Mouse (Mus musculus) stomach, embryonic 16.5 days (tissue): Measurements from ENCODE around the gene Dhtkd1. TPM values are rescaled to one million over a fixed set of nuclear protein-coding genes. Genes with fewer than 3 reads are reported as not detected.

Source experiments
- ATAC-seq: fragments of 200-750 bp; cut with Nextera tagmentation; 2 replicates; pipeline ENCODE4 v1.8.0; 2017; ENCODE audit warnings: moderate number of reproducible peaks, moderate TSS enrichment; ENCODE audit not compliant: insufficient read depth, low FRiP score
- H3K27ac ChIP-seq: fragments of 300-500 bp; sonication (generic); 2 replicates; pipeline ENCODE4 v1.5.1; 2014; ENCODE audit warnings: low read length
- H3K27me3 ChIP-seq: fragments of 300-500 bp; sonication (generic); 2 replicates; pipeline ENCODE4 v1.6.1; 2014; ENCODE audit warnings: low read length, control low read depth, mixed read lengths; ENCODE audit not compliant: control insufficient read depth, insufficient read depth
- H3K36me3 ChIP-seq: fragments of 300-500 bp; sonication (generic); 2 replicates; pipeline ENCODE4 v1.6.1; 2014; ENCODE audit warnings: low read length; ENCODE audit not compliant: control insufficient read depth, insufficient read depth
- H3K4me1 ChIP-seq: fragments of 300-500 bp; sonication (generic); 2 replicates; pipeline ENCODE4 v1.6.1; 2014; ENCODE audit warnings: low read length, control low read depth, mixed read lengths; ENCODE audit not compliant: control insufficient read depth, insufficient read depth
- H3K4me2 ChIP-seq: fragments of 300-500 bp; sonication (generic); 2 replicates; pipeline ENCODE4 v1.6.1; 2014; ENCODE audit warnings: low read depth, low read length, mixed read lengths
- H3K4me3 ChIP-seq: fragments of 300-500 bp; sonication (generic); replicated peaks from 2 replicates; pipeline ENCODE4 v1.5.1; 2014; ENCODE audit warnings: mild to moderate bottlenecking, low read length
- H3K9ac ChIP-seq: fragments of 300-500 bp; sonication (generic); 2 replicates; pipeline ENCODE4 v1.6.1; 2014; ENCODE audit warnings: low read length
- H3K9me3 ChIP-seq: fragments of 300-500 bp; sonication (generic); replicated peaks from 2 replicates; pipeline ENCODE4 v1.6.1; 2016; ENCODE audit warnings: low read length, control low read depth; ENCODE audit not compliant: control insufficient read depth
- WGBS: fragments of 180-500 bp; shearing (Covaris S2); extraction: QIAGEN DNeasy Blood & Tissue Kit; methylation state at CpG from one replicate; pipeline ENCODE4 v1.1.7; 2014; 5-methylcytosine and 5-hydroxymethylcytosine counted together
- polyA plus RNA-seq: library from polyadenylated mRNA; unstranded; fragments of >200 nt; fragmentation: Nextera tagmentation; extraction: Ambion mirVana; gene quantifications from 2 replicates; pipeline ENCODE4 v1.2.1, GENCODE M21; 2015

Dhtkd1 gene
- polyA plus RNA-seq, 1 experiment from 2014 or later = 3.4 TPM

DNA sequence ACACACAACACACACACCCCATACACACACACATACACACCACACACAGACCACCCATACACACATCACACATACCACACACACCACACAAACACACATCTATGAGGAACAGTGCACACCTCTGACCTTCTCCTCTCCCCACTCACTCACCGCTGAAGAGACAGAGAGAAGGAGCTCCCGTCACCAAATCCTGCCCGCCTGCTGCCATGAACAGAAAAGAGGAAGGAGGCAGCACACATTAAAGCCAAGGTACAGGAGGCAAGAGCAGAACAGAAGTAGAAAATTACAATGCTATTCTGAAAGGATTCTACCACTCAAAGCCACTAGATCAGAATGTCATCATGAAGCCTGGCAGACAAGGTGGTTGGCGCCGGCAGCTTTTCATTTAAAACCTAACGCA, 19.8 kb downstream of the Dhtkd1 start:
- Histone ChIP-seq H3K27ac (no peak overlapping the region), H3K9me3 (no peaks in the 10 kb centered on the region), H3K9ac (no peak overlapping the region), H3K4me3 (no peak overlapping the region), H3K4me1 (no peaks in the 10 kb centered on the region), H3K4me2 (no peak overlapping the region), H3K36me3 (no peaks in the 10 kb centered on the region), H3K27me3 (no peaks in the 10 kb centered on the region)
- 94% methylated on average over 6 of the region's 6 CpGs for WGBS
- no peak for ATAC-seq

DNA sequence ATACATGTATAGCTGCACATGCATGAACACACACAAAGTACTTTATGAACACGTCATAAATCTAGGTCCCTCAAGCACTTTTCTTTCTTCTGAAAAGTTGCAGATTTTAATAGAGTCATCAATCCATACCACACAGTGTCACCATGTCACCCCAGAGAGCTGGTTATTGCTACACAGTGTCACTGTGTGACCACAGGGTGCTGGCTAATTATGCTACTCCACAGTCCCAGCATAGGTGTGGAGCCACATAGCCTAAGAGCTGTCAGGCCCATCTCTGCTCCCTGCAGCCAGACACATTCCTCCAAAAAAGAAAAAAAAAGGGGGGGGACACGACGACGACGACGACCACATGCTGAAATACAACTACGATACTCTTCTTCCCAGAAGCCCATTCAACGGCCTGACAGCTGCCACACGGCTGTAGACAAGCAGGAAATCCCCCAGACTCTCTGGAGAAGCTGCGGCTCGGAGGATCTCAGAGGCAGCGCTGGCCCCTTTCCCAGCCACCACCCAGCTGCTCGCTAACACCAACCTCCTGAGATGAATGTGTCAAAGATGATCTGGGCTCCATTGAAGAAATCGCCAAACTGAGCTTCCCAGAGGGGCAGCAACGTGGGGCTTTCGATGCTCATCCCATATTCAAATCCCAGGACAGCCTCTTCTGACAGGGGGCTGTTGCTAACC, 31.2 kb downstream of the Dhtkd1 start:
- H3K4me2 ChIP-seq = 0 out of 2 replicates have a peak overlapping the region, but pooled peaks have one; percentile 3
- H3K27ac ChIP-seq = no peak overlapping the region
- 60% methylated on average over 16 of the region's 16 CpGs for WGBS
- H3K27me3 ChIP-seq = no peaks in the 10 kb centered on the region
- H3K36me3 ChIP-seq = no peaks in the 10 kb centered on the region
- H3K9ac ChIP-seq = peak overlapping the region; percentile 38; the same call in 1 of the 2 replicates
- H3K4me3 ChIP-seq = no peak overlapping the region
- no peaks in the 10 kb centered on the region for H3K4me1 ChIP-seq
- no peaks in the 10 kb centered on the region for H3K9me3 ChIP-seq
- ATAC-seq = no peak

DNA sequence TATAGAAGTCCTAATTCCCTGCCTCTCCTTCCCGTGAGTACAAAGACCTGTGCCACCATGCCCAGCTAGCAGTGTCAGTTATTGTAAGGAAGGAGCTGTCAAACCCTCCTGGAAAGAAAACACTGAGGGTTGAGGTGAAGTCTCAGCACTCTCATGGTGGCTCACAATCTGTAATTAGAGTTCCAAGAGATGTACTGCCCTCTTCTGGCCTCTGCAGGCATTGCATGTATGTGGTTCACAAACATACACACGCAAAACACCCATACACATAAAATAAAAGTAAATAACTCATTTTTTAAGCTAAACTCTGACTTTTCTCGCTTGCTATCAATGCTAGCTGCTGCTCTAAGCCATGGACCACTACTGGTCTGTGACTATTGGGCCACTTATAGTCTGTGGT, 36.0 kb downstream of the Dhtkd1 start:
- Histone ChIP-seq H3K4me3 (no peak overlapping the region), H3K4me2 (no peak overlapping the region), H3K4me1 (no peaks in the 10 kb centered on the region), H3K27ac (no peak overlapping the region), H3K9me3 (no peaks in the 10 kb centered on the region), H3K36me3 (0 out of 2 replicates have a peak, but pooled peaks cover 2% of the 10 kb centered on the region), H3K9ac (no peak overlapping the region), H3K27me3 (no peaks in the 10 kb centered on the region)
- no peak for ATAC-seq
- 67% methylated on average over 3 of the region's 3 CpGs for WGBS

DNA sequence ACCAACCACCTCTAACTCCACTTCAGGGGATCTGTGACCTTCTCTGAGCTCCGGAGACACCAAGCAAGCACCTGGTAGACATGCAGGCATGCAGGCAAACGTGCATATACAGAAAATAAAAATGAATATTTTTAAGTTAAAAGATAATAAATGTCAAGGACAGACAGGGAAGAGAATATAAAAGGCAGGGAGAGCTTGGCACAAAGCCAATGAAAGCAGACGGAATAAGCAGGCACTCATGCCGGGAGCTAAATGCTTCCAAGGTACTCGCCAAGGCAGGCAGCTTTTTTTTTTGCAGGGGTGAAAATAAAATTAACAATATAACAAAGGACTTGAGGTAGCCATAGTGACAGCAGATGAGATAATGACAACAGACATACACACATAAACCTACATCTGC, 36.5 kb downstream of the Dhtkd1 start:
- WGBS = 35% methylated on average over 5 of the region's 5 CpGs
- Histone ChIP-seq H3K27me3 (no peaks in the 10 kb centered on the region), H3K4me2 (no peak overlapping the region), H3K27ac (no peak overlapping the region), H3K9ac (no peak overlapping the region), H3K4me1 (no peaks in the 10 kb centered on the region), H3K9me3 (no peaks in the 10 kb centered on the region), H3K36me3 (0 out of 2 replicates have a peak, but pooled peaks cover 2% of the 10 kb centered on the region), H3K4me3 (no peak overlapping the region)
- ATAC-seq = no peak

DNA sequence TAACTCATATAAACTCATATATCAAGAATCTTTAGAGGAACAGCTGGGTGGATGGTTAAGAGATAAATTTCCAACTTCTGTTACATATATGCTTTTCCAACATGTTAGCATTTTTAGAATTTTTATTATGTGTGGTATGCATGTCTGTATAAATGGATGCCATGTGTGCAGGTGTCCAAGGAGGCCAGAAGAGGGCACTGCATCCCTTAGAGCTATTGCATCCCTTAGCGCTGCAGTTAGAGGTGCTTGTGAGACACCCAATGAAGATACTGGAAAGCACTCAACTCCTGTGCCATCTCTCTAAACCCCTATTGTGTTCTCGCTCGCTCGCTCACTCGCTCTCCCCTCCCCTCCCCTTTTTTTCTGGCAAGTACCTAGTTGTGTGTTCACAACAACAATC, 42.4 kb downstream of the Dhtkd1 start:
- no peak for ATAC-seq

DNA sequence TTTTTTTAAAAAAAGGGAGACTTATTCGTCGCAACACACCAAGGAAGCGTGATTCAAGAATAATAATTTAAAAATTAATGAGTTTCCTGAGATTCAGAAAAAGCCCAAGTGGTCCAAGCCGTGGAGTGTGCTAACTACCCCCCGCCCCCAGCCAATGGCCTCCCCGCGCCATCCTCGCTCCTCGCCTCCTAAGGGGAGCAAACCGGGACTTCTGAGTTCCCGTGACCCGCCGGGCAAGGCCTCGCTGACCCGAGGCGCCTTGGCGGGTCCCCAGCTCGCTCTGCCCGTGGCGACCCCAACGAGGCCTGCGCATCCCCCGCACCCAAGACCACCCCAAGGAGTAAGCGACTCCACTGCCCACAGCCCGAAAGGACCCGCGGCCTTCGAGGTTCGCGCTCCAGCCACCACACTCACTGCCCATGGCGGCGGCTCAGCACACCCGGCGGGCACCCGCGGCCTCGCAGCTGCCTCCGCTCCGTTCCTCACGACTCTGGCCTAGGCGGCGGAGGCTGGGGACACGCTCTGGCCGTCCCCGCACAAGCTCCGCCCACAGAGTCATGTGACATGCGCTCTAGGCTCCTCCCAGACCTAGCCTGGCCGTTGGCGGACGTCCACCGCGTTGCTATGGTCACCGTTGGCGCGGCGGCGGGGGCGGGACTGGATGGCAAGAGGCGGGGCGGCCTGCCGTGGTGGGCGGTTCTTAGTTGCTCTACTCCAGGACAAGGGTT, 47.6 kb downstream of the Dhtkd1 start, which contains the start of gene Sec61a2:
TSS of gene Sec61a2 (minus strand) at position 590 of the 728 bp plus-strand sequence.
- peak within 1 kb of the TSS; percentile 95 for H3K9ac ChIP-seq
- peak; percentile 99 for ATAC-seq
- peak within 1 kb of the TSS; percentile 63 for H3K4me2 ChIP-seq
- no peaks in the 10 kb centered on the region for H3K36me3 ChIP-seq
- no peaks in the 10 kb centered on the region for H3K27me3 ChIP-seq
- H3K4me3 ChIP-seq = peak within 1 kb of the TSS; percentile 90
- H3K4me1 ChIP-seq = 0 out of 2 replicates have a peak, but pooled peaks cover 8% of the 10 kb centered on the region
- H3K9me3 ChIP-seq = no peaks in the 10 kb centered on the region
- under 1% methylated on average over 60 of the region's 62 CpGs for WGBS
- H3K27ac ChIP-seq = peak within 1 kb of the TSS; percentile 89

More for the DNA sequence above, 42.4 kb downstream of the Dhtkd1 start:
- Histone ChIP-seq H3K9me3 (no peaks in the 10 kb centered on the region), H3K27me3 (no peaks in the 10 kb centered on the region), H3K36me3 (0 out of 2 replicates have a peak, but pooled peaks cover 2% of the 10 kb centered on the region), H3K4me3 (no peak overlapping the region), H3K9ac (no peak overlapping the region), H3K4me1 (no peaks in the 10 kb centered on the region), H3K4me2 (no peak overlapping the region), H3K27ac (no peak overlapping the region)
- 66% methylated on average over 5 of the region's 5 CpGs for WGBS

DNA sequence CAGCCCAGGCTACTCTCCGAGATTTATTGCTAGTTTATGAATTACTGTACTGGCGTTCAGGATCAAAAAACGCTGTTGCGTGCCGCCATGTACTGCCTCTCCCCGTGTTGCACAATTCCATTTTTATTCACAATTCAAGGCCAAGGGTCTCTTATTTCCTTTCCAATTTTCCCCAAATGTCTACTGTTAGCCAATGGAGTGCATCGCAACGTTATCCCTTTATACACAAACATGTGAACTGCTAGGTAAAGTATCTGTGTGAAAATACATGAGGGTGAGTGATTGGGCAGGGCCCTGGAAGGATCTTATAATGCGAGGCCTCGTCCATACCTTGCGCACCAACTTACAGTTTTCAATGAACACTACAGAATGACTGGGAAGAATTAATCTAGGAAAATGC, 48.3 kb downstream of the Dhtkd1 start:
- ATAC-seq = no peak
- Histone ChIP-seq H3K4me3 (peak overlapping the region; percentile 90), H3K4me1 (0 out of 2 replicates have a peak, but pooled peaks cover 8% of the 10 kb centered on the region), H3K9ac (peak overlapping the region; percentile 95), H3K27ac (peak overlapping the region; percentile 10), H3K4me2 (peak overlapping the region; percentile 63), H3K36me3 (no peaks in the 10 kb centered on the region), H3K27me3 (no peaks in the 10 kb centered on the region), H3K9me3 (no peaks in the 10 kb centered on the region)
- WGBS = 20% methylated on average over 11 of the region's 11 CpGs

DNA sequence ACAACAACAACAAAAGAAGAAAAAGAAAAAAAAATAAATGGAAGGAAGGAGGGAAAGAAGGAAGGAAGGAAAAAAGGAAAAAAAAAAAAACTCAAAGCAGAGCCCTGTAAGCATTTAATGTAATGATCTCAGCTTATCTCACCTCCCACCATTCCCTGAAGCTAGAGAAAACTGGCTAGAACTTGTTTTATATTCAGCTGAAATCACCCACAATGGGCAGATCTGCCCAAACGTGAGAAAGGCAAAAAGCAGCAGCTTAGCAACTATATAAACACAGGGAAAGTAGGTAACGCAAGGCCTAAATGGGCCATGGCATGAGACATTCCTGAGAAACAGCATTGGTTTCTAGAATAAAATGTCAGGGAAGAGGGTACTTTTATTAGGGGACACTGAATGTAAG, 53.2 kb downstream of the Dhtkd1 start:
- peak overlapping the region; percentile 38 for H3K27ac ChIP-seq
- 0 out of 2 replicates have a peak, but pooled peaks cover 8% of the 10 kb centered on the region for H3K4me1 ChIP-seq
- H3K27me3 ChIP-seq = no peaks in the 10 kb centered on the region
- H3K4me2 ChIP-seq = no peak overlapping the region
- WGBS = 49% methylated on average over 2 of the region's 2 CpGs
- no peak overlapping the region for H3K4me3 ChIP-seq
- no peaks in the 10 kb centered on the region; the same call in 1 of the 2 replicates for H3K36me3 ChIP-seq
- H3K9ac ChIP-seq = no peak overlapping the region
- no peaks in the 10 kb centered on the region for H3K9me3 ChIP-seq
- ATAC-seq = no peak

DNA sequence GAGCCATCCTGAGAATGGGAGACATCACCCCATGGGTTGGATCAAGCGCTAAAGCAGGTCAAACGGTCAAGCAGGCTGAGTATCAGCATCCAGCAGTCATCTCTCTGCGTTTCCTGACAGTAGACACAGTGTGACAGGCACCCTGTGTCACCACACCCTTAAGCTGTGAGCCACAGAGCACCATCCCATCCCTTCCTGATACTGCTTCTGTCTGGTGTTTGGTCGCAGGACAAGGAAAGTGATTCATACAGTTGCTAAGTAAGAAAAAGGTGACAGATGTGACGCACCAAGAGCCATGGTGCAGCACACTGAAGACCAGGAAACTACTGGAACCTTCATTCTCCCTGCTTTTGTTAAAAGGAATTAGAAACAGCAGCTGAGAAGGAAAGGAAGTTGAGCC, 53.7 kb downstream of the Dhtkd1 start:
- Histone ChIP-seq H3K4me3 (no peak overlapping the region), H3K27me3 (no peaks in the 10 kb centered on the region), H3K4me1 (0 out of 2 replicates have a peak, but pooled peaks cover 5% of the 10 kb centered on the region), H3K9ac (no peak overlapping the region), H3K27ac (no peak overlapping the region), H3K36me3 (no peaks in the 10 kb centered on the region; the same call in 1 of the 2 replicates), H3K4me2 (no peak overlapping the region), H3K9me3 (no peaks in the 10 kb centered on the region)
- 83% methylated on average over 5 of the region's 5 CpGs for WGBS
- ATAC-seq = no peak
